10 mouse cellular contexts compared by ENCODE assay signal in genomic region chr15:94463251-94463650, GRCm38 (mm10). TPM values are rescaled to one million over a fixed set of nuclear protein-coding genes. Genes with fewer than 3 reads are reported as not detected.
A peak's percentile ranks its signal among the peaks of the same experiment; 100 is the strongest.
DNase-seq lines count a peak whose midpoint lies in the region; ATAC-seq and TF ChIP-seq lines count a peak whose summit lies in the region.
"Had no signal": no experiment of that assay in that cellular context is flagged by ENCODE, and none has a peak within 500 bp of the region (broad histone marks: within the 10 kb centered on the region; RNA-seq: fewer than 3 reads in every experiment).

No protein-coding gene starts in this region.

- H3K4me2 ChIP-seq in embryonic facial prominence, embryonic 14.5 days (ENCODE audit: low read depth, low read length) = no peak overlapping the region
- H3K4me2 ChIP-seq: limb, embryonic 12.5 days; neural tube, embryonic 13.5 days had no signal

- no peak overlapping the region for H3K4me3 ChIP-seq in heart, adult 2 months
- no peak overlapping the region for H3K4me3 ChIP-seq in embryonic facial prominence, embryonic 14.5 days (ENCODE audit: low read depth, low read length)
- H3K4me3 ChIP-seq: limb, embryonic 12.5 days; neural tube, embryonic 13.5 days had no signal

- no peaks in the 10 kb centered on the region for H3K79me2 ChIP-seq in heart, adult 2 months (replicated peaks; ENCODE audit: control insufficient read depth, insufficient read depth, low read length)

- intact Hi-C loops in heart, adult 2 months (cut with DNase I) = loop anchor here (5.0 kb wide), 1 partner anchor 196 kb away; no protein-coding TSS in a partner anchor

- 54% methylated on average over 3 of the region's 3 CpGs for WGBS in heart, adult 2 months
- WGBS in embryonic facial prominence, embryonic 14.5 days = 68% methylated on average over 3 of the region's 3 CpGs

- no peak overlapping the region for H3K27ac ChIP-seq in heart, adult 2 months
- no peak overlapping the region for H3K27ac ChIP-seq in embryonic facial prominence, embryonic 14.5 days (replicated peaks; ENCODE audit: low read depth, low read length)
- H3K27ac ChIP-seq: limb, embryonic 12.5 days; neural tube, embryonic 13.5 days had no signal

- no peak overlapping the region for H3K9ac ChIP-seq in heart, adult 2 months (ENCODE audit: low read depth, low read length)
- no peak overlapping the region for H3K9ac ChIP-seq in embryonic facial prominence, embryonic 14.5 days (ENCODE audit: low read depth, low read length)
- H3K9ac ChIP-seq: limb, embryonic 12.5 days; neural tube, embryonic 13.5 days had no signal

- no peak for TF ChIP-seq EP300 in heart, adult 2 months (IDR thresholded peaks at IDR 0.05; ENCODE audit: insufficient read depth, low read depth, low read length)

- peak in 1 of 2 experiments; percentile 18 for DNase-seq in heart, adult 2 months
- no peak for DNase-seq in heart, adult 8-10 months (ENCODE audit: low spot score)
- DNase-seq in retina, embryonic 14.5 days (ENCODE audit: low spot score) = peak; percentile 40
- no peak for DNase-seq in retina, postnatal 1 day
- DNase-seq in embryonic facial prominence, embryonic 14.5 days (ENCODE audit: low spot score) = peak; percentile 61
- no peak for DNase-seq in urinary bladder, postnatal 10 days (ENCODE audit: low spot score)

- no peak for TF ChIP-seq POLR2A in heart, adult 2 months (IDR thresholded peaks at IDR 0.05; ENCODE audit: insufficient read depth, low read depth, low read length)

- H3K36me3 ChIP-seq in heart, adult 2 months (ENCODE audit: control insufficient read depth, insufficient read depth, low read length) = no peaks in the 10 kb centered on the region
- no peaks in the 10 kb centered on the region for H3K36me3 ChIP-seq in embryonic facial prominence, embryonic 14.5 days (ENCODE audit: control insufficient read depth, insufficient read depth, low read length)
- H3K36me3 ChIP-seq: limb, embryonic 12.5 days; neural tube, embryonic 13.5 days had no signal

- no peaks in the 10 kb centered on the region for H3K9me3 ChIP-seq in embryonic facial prominence, embryonic 14.5 days (ENCODE audit: control insufficient read depth, low read length)
- H3K9me3 ChIP-seq: limb, embryonic 12.5 days; neural tube, embryonic 13.5 days had no signal

- no peaks in the 10 kb centered on the region for H3K4me1 ChIP-seq in heart, adult 2 months (ENCODE audit: control insufficient read depth, insufficient read depth, low read length)
- H3K4me1 ChIP-seq in embryonic facial prominence, embryonic 14.5 days (ENCODE audit: control insufficient read depth, insufficient read depth, low read length) = no peaks in the 10 kb centered on the region; the same call in 1 of the 2 replicates

- H3K27me3 ChIP-seq in heart, adult 2 months (ENCODE audit: control insufficient read depth, insufficient read depth, low read length) = no peaks in the 10 kb centered on the region
- H3K27me3 ChIP-seq in embryonic facial prominence, embryonic 14.5 days (replicated peaks; ENCODE audit: control insufficient read depth, insufficient read depth, low read length) = no peaks in the 10 kb centered on the region
- H3K27me3 ChIP-seq: limb, embryonic 12.5 days; neural tube, embryonic 13.5 days had no signal

- TF ChIP-seq CTCF in heart, adult 2 months (IDR thresholded peaks at IDR 0.05) = peak; percentile 55

- ATAC-seq in embryonic facial prominence, embryonic 14.5 days (ENCODE audit: low read depth) = no peak
- ATAC-seq in megakaryocyte progenitor cell, adult 5-6 weeks (replicated peaks; ENCODE audit: poor library complexity) = peak; percentile 98
- ATAC-seq in frontal cortex, adult (ENCODE audit: low TSS enrichment) = no peak

RNA-seq across cellular contexts. Expression of gene Adamts20, which starts 2.0 kb away (rescaled TPM):
- under 1 TPM; 0.08 to 0.09 TPM for total RNA-seq in heart, adult 2 months (2021)
- polyA plus RNA-seq in heart, adult 2 months (2012; rRNA removed) = 0.16 and 0.29 TPM in 2 replicates
- total RNA-seq in heart, adult 8-10 months (2022) = under 1 TPM; 0.06 to 0.32 (median 0.14) TPM
- 8.4 and 9.7 TPM in 2 replicates for polyA plus RNA-seq in embryonic facial prominence, embryonic 14.5 days (2014; fragmentation: Nextera tagmentation; extraction: Ambion mirVana)
- not detected in 2 replicates for total RNA-seq in megakaryocyte progenitor cell, adult 5-6 weeks (2015)
- total RNA-seq in megakaryocyte progenitor cell, adult 5-6 weeks (2017) = 0.03 TPM in 1 of 2 replicates, not detected in the other

Comparison
In these comparisons a context has a peak if more than half of its experiments do, and no peak if none do; other contexts are left out.
1. DNase-seq: peak in retina, embryonic 14.5 days (single experiment) and embryonic facial prominence, embryonic 14.5 days (single experiment); none in heart, adult 8-10 months (single experiment), retina, postnatal 1 day (single experiment) and urinary bladder, postnatal 10 days (single experiment).